Mouse (Mus musculus): ENCODE measurements around the gene Cdh24. TPM values are rescaled to one million over a fixed set of nuclear protein-coding genes. Genes with fewer than 3 reads are reported as not detected.
"Not testable (repeated sequence)": the region's sequence is repeated elsewhere in the genome, so short reads cannot be mapped to it uniquely, and the experiment has no call there.

The Cdh24 gene
- polyA plus RNA-seq, 1 experiment from 2014 or later: 6.2 TPM

- not testable (repeated sequence) for H3K4me2 ChIP-seq (ENCODE audit: low read depth, low read length); H3K27me3 ChIP-seq (ENCODE audit: control insufficient read depth, insufficient read depth, low read length); H3K4me1 ChIP-seq (ENCODE audit: control insufficient read depth, insufficient read depth, low read length); H3K9ac ChIP-seq (replicated peaks; ENCODE audit: low read length); ATAC-seq (replicated peaks; ENCODE audit: insufficient number of reproducible peaks, low FRiP score, low TSS enrichment, low read depth); H3K27ac ChIP-seq (replicated peaks; ENCODE audit: low read depth, low read length); H3K36me3 ChIP-seq (replicated peaks; ENCODE audit: control insufficient read depth, insufficient read depth, low read depth, low read length); H3K4me3 ChIP-seq (ENCODE audit: low read depth, low read length); DNase-seq (ENCODE audit: low spot score); H3K9me3 ChIP-seq (replicated peaks; ENCODE audit: control insufficient read depth, low read length)
- WGBS: 92% methylated on average over 14 of the region's 16 CpGs
Measured at GRCm38 (mm10) chr14:54614130-54614529, 27.0 kb downstream of the Cdh24 start.

GRCm38 (mm10) chr14:54610648-54611047, 30.5 kb downstream of the Cdh24 start:
- no peak for DNase-seq (ENCODE audit: low spot score)
- H3K36me3 ChIP-seq (replicated peaks; ENCODE audit: control insufficient read depth, insufficient read depth, low read depth, low read length): peaks cover 5% of the 10 kb centered on the region
- no peaks in the 10 kb centered on the region for H3K9me3 ChIP-seq (replicated peaks; ENCODE audit: control insufficient read depth, low read length)
- no peaks in the 10 kb centered on the region for H3K27me3 ChIP-seq (ENCODE audit: control insufficient read depth, insufficient read depth, low read length)
- WGBS: 82% methylated on average over 6 of the region's 6 CpGs
- H3K4me3 ChIP-seq (ENCODE audit: low read depth, low read length): no peak overlapping the region
- no peak for ATAC-seq (replicated peaks; ENCODE audit: insufficient number of reproducible peaks, low FRiP score, low TSS enrichment, low read depth)
- H3K9ac ChIP-seq (replicated peaks; ENCODE audit: low read length): no peak overlapping the region
- H3K4me2 ChIP-seq (ENCODE audit: low read depth, low read length): no peak overlapping the region
- no peak overlapping the region for H3K27ac ChIP-seq (replicated peaks; ENCODE audit: low read depth, low read length)
- H3K4me1 ChIP-seq (ENCODE audit: control insufficient read depth, insufficient read depth, low read length): no peaks in the 10 kb centered on the region

GRCm38 (mm10) chr14:54609962-54610361, 31.2 kb downstream of the Cdh24 start:
- DNase-seq (ENCODE audit: low spot score) (peak; percentile 48), ATAC-seq (replicated peaks; ENCODE audit: insufficient number of reproducible peaks, low FRiP score, low TSS enrichment, low read depth) (no peak)
- Histone ChIP-seq H3K27me3 (ENCODE audit: control insufficient read depth, insufficient read depth, low read length) (no peaks in the 10 kb centered on the region), H3K27ac (replicated peaks; ENCODE audit: low read depth, low read length) (no peak overlapping the region), H3K9ac (replicated peaks; ENCODE audit: low read length) (no peak overlapping the region), H3K36me3 (replicated peaks; ENCODE audit: control insufficient read depth, insufficient read depth, low read depth, low read length) (peaks cover 3% of the 10 kb centered on the region), H3K4me1 (ENCODE audit: control insufficient read depth, insufficient read depth, low read length) (no peaks in the 10 kb centered on the region), H3K4me2 (ENCODE audit: low read depth, low read length) (no peak overlapping the region), H3K9me3 (replicated peaks; ENCODE audit: control insufficient read depth, low read length) (no peaks in the 10 kb centered on the region), H3K4me3 (ENCODE audit: low read depth, low read length) (no peak overlapping the region)
- WGBS: 75% methylated on average over 4 of the region's 4 CpGs

DNA sequence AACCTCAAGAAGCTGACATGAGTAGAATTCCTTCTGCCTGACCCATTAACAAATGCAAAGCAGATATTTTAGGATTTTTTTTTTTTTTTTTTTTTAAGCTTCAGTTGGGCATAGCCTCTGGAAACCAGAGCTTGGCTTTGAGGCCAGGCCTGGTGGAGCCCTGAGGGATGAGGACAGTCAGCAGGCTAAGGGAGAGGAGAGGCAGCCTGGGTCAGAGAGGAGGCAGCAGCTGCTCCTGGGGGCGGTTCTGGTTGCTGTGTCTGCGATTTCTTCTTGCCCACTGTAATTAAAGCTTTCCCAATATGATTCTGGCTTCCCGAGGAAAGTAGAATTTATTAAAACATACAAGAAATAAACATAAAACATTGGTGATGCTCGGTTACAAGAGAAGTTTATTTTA, 31.9 kb downstream of the Cdh24 start:
- no peak overlapping the region for H3K4me2 ChIP-seq (ENCODE audit: low read depth, low read length)
- ATAC-seq (replicated peaks; ENCODE audit: insufficient number of reproducible peaks, low FRiP score, low TSS enrichment, low read depth) (no peak), DNase-seq (ENCODE audit: low spot score) (no peak)
- H3K9me3 ChIP-seq (replicated peaks; ENCODE audit: control insufficient read depth, low read length): no peaks in the 10 kb centered on the region
- H3K36me3 ChIP-seq (replicated peaks; ENCODE audit: control insufficient read depth, insufficient read depth, low read depth, low read length): peaks cover 3% of the 10 kb centered on the region
- no peak overlapping the region for H3K27ac ChIP-seq (replicated peaks; ENCODE audit: low read depth, low read length)
- no peak overlapping the region for H3K9ac ChIP-seq (replicated peaks; ENCODE audit: low read length)
- no peaks in the 10 kb centered on the region for H3K4me1 ChIP-seq (ENCODE audit: control insufficient read depth, insufficient read depth, low read length)
- no peaks in the 10 kb centered on the region for H3K27me3 ChIP-seq (ENCODE audit: control insufficient read depth, insufficient read depth, low read length)
- H3K4me3 ChIP-seq (ENCODE audit: low read depth, low read length): no peak overlapping the region
- WGBS: 74% methylated on average over 4 of the region's 4 CpGs

DNA sequence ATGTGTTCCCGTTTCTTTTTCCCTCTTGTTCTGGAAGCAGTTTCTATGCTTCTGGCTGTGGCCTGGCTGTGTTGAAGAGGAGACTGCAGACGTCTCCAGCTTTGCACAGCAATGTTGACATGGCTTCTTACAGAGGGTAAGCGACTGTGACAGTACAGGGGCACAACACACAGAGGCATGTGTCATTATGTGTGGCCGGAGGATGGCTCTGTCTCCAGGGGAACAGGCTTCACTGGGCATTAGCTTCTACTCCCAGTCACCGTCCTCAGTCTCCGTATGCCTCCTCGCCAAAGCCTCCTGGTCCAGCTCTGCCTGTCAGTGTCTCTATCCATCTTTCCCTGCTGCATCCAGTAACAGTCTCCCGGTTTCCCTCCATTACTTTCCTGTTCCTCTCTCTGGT, 33.9 kb downstream of the Cdh24 start:
- Histone ChIP-seq H3K9me3 (replicated peaks; ENCODE audit: control insufficient read depth, low read length) (no peaks in the 10 kb centered on the region), H3K4me3 (ENCODE audit: low read depth, low read length) (no peak overlapping the region), H3K4me1 (ENCODE audit: control insufficient read depth, insufficient read depth, low read length) (no peaks in the 10 kb centered on the region), H3K36me3 (replicated peaks; ENCODE audit: control insufficient read depth, insufficient read depth, low read depth, low read length) (peaks cover 3% of the 10 kb centered on the region; the same call in 1 of the 2 replicates), H3K27me3 (ENCODE audit: control insufficient read depth, insufficient read depth, low read length) (no peaks in the 10 kb centered on the region), H3K9ac (replicated peaks; ENCODE audit: low read length) (no peak overlapping the region), H3K4me2 (ENCODE audit: low read depth, low read length) (no peak overlapping the region), H3K27ac (replicated peaks; ENCODE audit: low read depth, low read length) (no peak overlapping the region)
- ATAC-seq (replicated peaks; ENCODE audit: insufficient number of reproducible peaks, low FRiP score, low TSS enrichment, low read depth) (no peak), DNase-seq (ENCODE audit: low spot score) (no peak)
- 52% methylated on average over 8 of the region's 8 CpGs for WGBS

DNA sequence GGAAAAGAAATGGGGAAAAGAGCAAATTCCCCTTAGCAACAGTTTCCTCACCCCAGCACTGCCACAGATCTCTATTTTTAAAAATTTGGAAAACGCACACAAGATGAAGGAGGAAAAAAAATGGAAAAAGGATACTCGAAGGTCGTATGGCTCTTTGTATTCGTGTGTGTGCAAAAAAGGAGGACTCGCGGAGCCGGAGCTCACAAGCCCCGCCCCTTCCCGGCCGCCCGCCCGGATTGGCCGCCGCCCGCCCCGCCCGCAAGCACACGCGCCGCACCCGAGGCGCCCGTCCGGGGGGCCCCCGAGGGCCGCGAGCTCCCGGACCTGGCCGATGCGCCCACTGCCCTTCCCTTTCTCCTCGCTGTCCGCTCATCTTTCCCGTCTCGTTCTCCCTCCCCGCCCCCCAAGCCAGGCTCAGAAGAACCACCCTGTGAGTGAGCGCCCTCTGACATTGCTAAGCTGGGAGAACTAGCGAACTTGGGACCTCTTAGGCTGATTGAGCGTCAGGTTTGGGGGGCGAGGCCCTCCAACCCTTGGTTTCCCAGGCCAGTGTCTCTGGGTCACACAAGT, 35.3 kb downstream of the Cdh24 start, which contains the start of gene 4931414P19Rik:
Gene 4931414P19Rik (minus strand): TSS at position 242 of the 570 bp plus-strand sequence.
- Histone ChIP-seq H3K4me1 (ENCODE audit: control insufficient read depth, insufficient read depth, low read length) (no peaks in the 10 kb centered on the region), H3K27ac (replicated peaks; ENCODE audit: low read depth, low read length) (0 out of 2 replicates have a peak within 1 kb of the TSS, but pooled peaks have one; percentile 28), H3K4me3 (ENCODE audit: low read depth, low read length) (peak within 1 kb of the TSS; percentile 49), H3K27me3 (ENCODE audit: control insufficient read depth, insufficient read depth, low read length) (no peaks in the 10 kb centered on the region), H3K36me3 (replicated peaks; ENCODE audit: control insufficient read depth, insufficient read depth, low read depth, low read length) (no peaks in the 10 kb centered on the region), H3K9me3 (replicated peaks; ENCODE audit: control insufficient read depth, low read length) (no peaks in the 10 kb centered on the region), H3K4me2 (ENCODE audit: low read depth, low read length) (peak within 1 kb of the TSS; percentile 53), H3K9ac (replicated peaks; ENCODE audit: low read length) (peak within 1 kb of the TSS; percentile 68)
- under 1% methylated on average over 39 of the region's 39 CpGs for WGBS
- DNase-seq (ENCODE audit: low spot score): peak; percentile 85
- ATAC-seq (replicated peaks; ENCODE audit: insufficient number of reproducible peaks, low FRiP score, low TSS enrichment, low read depth): no peak; the same call in 1 of the 2 replicates

GRCm38 (mm10) chr14:54603686-54604085, 37.5 kb downstream of the Cdh24 start:
- Histone ChIP-seq H3K4me2 (ENCODE audit: low read depth, low read length) (peak overlapping the region; percentile 26), H3K27me3 (ENCODE audit: control insufficient read depth, insufficient read depth, low read length) (no peaks in the 10 kb centered on the region), H3K27ac (replicated peaks; ENCODE audit: low read depth, low read length) (peak overlapping the region; percentile 58), H3K9me3 (replicated peaks; ENCODE audit: control insufficient read depth, low read length) (no peaks in the 10 kb centered on the region), H3K4me3 (ENCODE audit: low read depth, low read length) (peak overlapping the region; percentile 61), H3K36me3 (replicated peaks; ENCODE audit: control insufficient read depth, insufficient read depth, low read depth, low read length) (no peaks in the 10 kb centered on the region), H3K4me1 (ENCODE audit: control insufficient read depth, insufficient read depth, low read length) (no peaks in the 10 kb centered on the region), H3K9ac (replicated peaks; ENCODE audit: low read length) (peak overlapping the region; percentile 30)
- ATAC-seq (replicated peaks; ENCODE audit: insufficient number of reproducible peaks, low FRiP score, low TSS enrichment, low read depth): no peak
- WGBS: 85% methylated on average over 8 of the region's 8 CpGs
- DNase-seq (ENCODE audit: low spot score): no peak

DNA sequence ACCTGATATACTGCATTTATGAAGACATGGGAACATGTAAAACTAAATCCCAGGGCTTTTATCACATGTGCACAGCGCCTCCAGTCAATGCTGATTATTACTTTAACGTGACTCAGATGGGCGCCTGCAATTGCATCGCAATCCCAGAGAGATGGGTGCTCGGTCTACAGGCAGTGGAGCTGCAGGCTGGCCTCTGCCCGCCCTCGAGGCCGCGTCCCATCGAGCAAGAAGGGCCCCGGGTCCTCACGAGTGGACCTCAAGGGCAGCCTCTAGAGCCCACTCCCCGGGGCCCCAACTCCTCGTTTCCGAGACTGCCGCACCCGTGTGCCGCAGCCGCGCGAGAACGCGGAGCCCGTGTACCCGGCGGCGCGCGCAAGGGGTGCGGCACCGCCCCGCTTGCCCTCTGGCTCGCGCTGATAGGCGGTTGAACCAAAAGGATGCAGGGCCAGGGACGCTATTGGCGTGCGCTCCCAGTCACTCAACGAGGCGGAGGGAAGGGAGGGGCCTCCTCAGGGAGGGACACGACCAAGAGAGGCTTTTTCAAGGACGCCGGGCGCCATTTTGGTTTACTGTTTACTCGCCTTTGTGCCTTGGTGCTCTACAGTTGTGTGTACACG, 38.0 kb downstream of the Cdh24 start:
- under 1% methylated on average over 46 of the region's 46 CpGs for WGBS
- peak; percentile 99 for ATAC-seq (replicated peaks; ENCODE audit: insufficient number of reproducible peaks, low FRiP score, low TSS enrichment, low read depth)

More for the DNA sequence above, 38.0 kb downstream of the Cdh24 start:
- H3K9ac ChIP-seq (replicated peaks; ENCODE audit: low read length): peak overlapping the region; percentile 83
- no peaks in the 10 kb centered on the region for H3K27me3 ChIP-seq (ENCODE audit: control insufficient read depth, insufficient read depth, low read length)
- peak overlapping the region; percentile 72 for H3K27ac ChIP-seq (replicated peaks; ENCODE audit: low read depth, low read length)
- no peaks in the 10 kb centered on the region for H3K4me1 ChIP-seq (ENCODE audit: control insufficient read depth, insufficient read depth, low read length)
- H3K9me3 ChIP-seq (replicated peaks; ENCODE audit: control insufficient read depth, low read length): no peaks in the 10 kb centered on the region
- DNase-seq (ENCODE audit: low spot score): peak; percentile 98
- H3K4me3 ChIP-seq (ENCODE audit: low read depth, low read length): peak overlapping the region; percentile 61
- H3K36me3 ChIP-seq (replicated peaks; ENCODE audit: control insufficient read depth, insufficient read depth, low read depth, low read length): no peaks in the 10 kb centered on the region
- peak overlapping the region; percentile 52 for H3K4me2 ChIP-seq (ENCODE audit: low read depth, low read length)
